Mouse (Mus musculus) testis, postnatal 10 days (tissue): ENCODE results near the gene Emx2.
A peak's percentile ranks its signal among the peaks of the same experiment; 100 is the strongest.

Source experiments
- DNase-seq: peaks from one replicate; pipeline ENCODE4 v3.0.0; 2021; ENCODE audit warnings: low spot score

The Emx2 gene

GRCm38 (mm10) chr19:59462459-59463292, 4.5 kb downstream of the Emx2 start:
- DNase-seq, result no peak

DNA sequence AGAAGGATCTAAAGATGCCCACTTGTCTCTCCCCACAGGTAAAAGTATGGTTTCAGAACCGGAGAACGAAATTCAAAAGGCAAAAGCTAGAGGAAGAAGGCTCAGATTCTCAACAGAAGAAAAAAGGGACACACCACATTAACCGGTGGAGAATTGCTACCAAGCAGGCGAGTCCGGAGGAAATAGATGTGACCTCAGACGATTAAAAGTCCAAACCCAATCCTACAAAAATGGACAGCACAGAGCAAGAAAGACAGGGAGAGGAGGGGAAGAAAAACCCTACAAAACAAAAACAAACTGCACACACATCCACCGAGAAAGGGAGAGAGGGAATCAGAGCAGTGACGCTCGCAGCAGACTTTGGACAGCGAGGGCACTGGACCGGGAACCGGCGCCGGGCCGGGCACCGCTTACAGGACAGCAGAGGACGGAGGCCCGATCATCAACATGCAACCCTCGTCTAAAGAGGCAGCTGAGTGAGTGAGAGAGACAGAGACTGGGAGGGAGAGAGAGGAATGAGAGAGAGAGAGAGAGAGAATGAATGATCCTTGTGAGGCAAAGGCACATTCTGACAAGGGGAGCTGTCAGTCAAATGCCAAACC, 5.8 kb downstream of the Emx2 start:
- DNase-seq, result no peak

DNA sequence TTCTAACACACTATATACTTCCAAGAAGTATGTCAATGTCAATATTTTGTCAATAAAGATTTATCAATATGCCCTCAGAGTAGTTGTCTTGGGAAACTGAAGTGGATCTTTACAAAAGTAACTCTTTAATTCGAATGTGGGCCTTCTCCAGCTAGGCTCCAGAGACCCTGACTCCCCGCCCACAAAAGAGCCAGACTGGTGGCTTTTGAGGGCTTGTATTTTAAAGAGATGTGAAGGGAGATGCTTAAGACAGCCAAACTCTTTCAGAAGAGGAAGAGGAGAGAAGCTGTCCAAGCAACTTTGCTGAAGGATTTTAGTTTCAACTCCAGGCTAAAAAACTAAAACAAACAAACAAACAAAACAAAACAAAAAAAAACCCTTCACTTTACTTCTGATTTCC, 7.1 kb downstream of the Emx2 start:
- DNase-seq, result no peak

GRCm38 (mm10) chr19:59465751-59466410, 7.7 kb downstream of the Emx2 start:
- DNase-seq, result no peak

DNA sequence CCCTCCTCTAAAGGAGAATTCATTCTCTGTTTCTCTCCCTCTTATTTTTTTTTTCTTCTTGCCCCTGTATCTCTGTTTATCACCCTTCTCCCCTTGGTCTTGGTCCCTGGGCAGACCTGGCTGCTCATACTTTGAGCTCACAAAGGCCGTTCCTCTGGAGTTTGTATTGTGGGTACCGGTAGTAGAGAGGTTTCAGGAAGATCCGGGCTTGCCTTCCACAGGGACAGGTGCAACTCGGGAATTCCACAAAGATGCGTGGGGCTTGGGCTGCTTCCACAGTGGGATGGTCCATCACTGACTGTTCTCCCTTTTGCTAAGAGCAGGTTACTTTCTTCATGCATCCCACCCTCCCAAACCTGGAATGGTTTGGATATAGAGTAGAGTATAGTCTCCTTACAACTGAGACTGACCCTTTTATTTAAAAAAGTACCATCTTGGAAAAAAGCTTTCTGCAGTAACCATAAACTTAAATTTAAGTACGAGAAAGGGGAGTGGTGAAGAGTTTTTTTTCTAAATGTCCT, 8.3 kb downstream of the Emx2 start:
- no peak for DNase-seq

- DNase-seq, result no peak
Measured at GRCm38 (mm10) chr19:59467016-59467412, 8.8 kb downstream of the Emx2 start.

GRCm38 (mm10) chr19:59467413-59468064, 9.4 kb downstream of the Emx2 start:
- DNase-seq, result no peak

GRCm38 (mm10) chr19:59468065-59468810, 10.1 kb downstream of the Emx2 start:
- DNase-seq, result peak; percentile 53

DNA sequence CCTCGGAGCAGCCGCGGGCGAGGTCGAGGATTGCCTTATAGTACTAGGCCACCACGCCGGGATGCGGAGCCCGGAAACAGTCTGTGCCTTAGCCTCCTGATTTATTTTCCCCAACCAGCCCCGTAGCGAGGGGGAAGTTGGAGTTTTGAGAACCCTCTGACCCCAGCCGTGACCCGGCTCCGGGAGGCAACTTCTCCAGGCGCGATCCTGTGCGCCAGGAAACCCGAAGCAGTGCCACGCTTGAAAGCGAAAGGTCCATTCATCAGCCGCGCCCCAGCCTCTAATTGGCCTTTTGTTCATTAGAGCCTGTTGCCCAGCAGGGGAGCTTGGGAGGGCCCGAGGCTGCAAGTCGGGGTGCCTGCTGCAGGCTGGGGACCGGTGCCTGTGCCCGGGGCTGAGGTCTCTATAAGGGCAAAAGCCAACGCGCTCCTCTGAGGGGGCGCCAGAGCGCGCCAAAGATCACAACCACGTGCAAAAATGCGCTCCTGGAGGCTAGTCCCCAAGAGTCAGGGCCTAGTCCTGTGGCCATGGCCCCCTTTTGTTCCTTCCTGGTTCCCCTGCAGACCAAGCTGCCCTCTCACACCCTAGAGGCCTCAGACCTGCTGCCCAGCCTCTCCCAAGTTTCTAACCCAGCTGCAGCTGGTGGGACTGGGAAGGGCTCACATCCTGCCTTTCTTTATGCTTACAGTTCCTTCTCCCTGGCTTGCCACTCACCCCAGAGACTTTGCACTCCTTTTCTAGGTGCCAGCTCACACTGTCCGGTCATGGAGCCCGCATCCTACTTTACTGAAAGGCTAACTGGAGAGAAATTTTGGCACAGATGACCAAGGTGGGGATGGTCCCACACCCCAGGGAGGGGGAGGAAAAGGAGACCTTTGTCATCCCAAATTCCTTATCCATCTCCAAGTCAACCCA, 11.1 kb downstream of the Emx2 start:
- no peak for DNase-seq

DNA sequence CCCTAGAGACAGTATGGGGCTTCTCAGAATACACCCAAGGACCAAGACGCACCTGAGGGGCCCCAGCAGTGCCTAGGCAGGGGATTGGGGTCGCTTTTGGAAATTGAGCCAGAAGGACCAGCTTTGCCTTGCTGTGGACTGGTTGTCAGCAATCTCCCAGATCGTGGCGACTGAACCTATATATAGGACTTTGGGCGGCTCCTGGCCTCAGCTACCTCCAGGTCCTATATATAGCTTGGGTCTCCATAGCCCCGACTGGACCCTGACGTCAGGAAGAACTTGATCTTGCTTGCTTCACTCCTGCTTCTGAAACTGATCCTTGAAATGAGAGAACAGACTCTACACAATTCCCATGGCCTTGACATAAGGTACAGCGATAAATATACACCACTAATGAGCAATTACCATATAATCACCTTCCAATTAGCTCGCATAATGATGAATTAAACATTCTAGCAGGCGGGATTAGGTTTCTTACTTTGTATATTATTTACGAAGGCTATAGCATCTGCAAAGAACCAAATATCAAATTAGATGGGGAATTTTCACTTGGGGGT, 12.0 kb downstream of the Emx2 start:
- no peak for DNase-seq

GRCm38 (mm10) chr19:59470913-59471312, 12.7 kb downstream of the Emx2 start:
- DNase-seq, result no peak

DNA sequence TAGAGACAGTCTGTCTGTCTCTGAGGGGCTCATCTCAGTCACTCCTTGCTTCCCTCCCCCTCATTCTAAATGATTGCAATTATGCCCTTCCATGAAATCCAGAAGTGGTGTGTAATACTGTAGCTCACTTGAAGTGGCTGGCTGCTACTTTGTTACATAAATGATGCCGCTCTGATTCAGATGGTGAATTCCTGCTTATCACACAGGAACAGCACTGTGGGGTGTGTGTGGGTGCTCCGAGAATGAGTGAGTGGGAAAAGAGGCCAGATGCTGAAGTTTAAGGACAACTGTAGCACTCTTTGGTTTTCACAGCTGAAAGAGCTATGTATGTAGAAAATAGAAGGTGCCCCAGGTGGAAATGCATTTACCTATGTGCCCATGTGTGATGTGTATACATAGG, 14.7 kb downstream of the Emx2 start:
- no peak for DNase-seq

DNA sequence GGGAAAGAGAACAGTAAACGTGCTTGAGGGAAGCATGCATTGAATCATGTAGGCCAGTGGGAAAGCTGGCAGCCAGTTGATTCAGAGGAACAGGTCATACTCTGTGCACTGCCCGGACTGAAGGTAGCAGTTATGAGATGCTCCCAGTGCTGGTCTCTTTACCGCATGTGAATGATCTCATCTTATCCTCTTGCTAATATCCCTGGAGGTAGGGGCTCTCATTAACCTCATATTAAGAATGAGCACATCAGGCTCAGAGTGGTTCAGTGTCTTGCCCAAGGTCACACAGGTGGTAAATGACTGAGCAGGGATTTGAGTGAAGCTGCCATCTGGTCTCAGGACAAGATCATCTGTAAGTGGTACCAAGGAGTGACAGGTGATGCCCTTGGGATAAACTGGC, 21.7 kb downstream of the Emx2 start:
- DNase-seq, result no peak

DNA sequence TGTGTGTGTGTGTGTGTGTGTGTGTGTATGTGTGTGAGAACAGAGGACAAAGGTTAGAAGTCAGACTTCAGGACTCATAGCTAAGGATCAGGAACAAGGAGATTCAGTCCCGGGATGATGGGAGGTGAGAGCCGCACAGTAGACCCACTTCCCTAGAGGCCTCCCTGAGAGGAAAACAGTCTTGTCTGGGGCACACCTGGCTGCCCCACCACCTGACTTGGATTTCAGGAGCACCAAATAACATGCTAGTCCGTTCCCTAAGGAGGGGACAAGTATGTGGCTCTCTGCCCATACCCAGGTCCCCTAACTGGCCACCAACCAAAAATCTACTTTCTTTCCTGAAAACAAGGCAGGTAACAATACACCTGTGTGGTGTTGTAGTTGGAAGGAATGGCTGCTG, 22.4 kb downstream of the Emx2 start:
- no peak for DNase-seq

DNA sequence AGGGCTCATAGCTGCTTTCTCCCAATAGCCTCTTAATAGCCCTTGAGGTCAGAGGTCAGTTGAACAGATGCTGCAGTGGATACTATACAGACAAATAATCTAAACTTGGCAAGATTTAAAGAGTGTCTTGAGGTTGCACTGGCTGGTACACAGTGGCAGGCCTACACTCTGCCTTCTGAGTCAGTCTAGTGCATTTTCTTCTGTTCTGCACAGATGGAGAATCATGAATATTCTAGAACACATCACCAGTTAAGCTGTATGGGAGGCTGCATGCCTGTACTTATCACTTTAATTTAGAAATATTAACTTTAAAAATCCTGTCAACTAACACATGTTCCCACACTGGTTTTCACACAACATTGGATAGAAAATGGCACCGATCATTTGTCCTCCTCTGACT, 34.1 kb downstream of the Emx2 start:
- no peak for DNase-seq

DNA sequence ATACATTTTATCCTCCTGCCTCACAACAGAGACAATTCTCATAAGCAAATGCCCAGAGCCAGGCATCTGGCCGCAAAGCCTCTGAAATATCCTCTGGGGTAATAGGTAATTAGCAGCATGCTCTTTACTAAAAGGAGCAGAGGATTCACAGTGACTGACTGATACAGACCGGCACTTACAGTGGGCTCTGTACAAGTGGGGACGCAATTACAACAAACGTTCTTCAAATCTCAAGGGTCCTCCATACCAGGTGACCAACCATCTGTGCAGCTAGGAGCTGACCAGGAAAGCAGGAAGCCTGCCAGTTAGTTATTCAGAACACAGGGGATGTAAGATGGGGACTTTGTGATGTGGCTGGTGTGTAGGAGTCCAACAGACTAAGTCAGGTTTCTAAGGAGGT, 38.7 kb downstream of the Emx2 start:
- no peak for DNase-seq

DNA sequence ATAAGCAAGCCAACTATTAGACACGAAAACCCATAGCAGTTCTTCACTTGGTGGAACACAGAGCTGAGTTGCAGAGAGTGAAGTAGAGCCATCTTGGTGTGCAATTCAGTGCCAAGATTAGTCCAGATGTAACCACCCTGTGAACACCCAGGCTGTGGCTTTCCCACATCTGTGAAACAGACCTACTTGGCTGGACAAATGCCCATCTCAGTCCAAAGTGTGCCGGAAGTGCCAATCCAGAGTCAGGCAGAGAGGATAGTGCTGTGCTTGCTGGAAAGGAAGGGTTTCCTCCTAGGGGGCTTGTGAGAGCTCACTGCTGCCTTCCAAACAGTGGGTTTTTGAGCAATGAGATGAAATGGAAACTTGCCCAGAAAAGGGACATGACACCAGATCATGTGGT, 50.7 kb downstream of the Emx2 start:
- DNase-seq, result no peak

DNA sequence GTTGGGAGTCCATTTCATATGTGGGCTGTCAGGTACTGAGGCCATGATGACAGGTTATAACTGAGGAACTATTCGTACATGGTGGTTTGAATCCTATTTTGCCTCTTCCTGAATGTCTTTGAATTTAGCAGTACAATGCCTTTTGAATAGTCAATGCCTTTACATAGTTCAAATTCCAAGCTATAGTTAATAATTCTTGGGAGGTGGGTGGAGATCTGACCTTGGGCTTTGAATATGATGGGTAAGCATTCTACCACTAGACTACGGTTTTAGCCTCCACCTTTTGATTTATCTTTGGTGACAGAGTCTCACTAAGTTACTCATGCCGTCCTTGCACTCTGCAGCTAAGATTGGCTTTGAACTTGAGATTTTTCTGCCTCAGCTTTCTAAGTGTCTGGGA, 55.0 kb downstream of the Emx2 start:
- DNase-seq, result no peak
